Mouse (Mus musculus): Measurements from ENCODE around the gene Sirpb1b. TPM values are rescaled to one million over a fixed set of nuclear protein-coding genes. Genes with fewer than 3 reads are reported as not detected.
"Not testable (repeated sequence)": the region's sequence is repeated elsewhere in the genome, so short reads cannot be mapped to it uniquely, and the experiment has no call there.

Gene Sirpb1b
- polyA plus RNA-seq, 1 experiment from 2014 or later = not detected

DNA sequence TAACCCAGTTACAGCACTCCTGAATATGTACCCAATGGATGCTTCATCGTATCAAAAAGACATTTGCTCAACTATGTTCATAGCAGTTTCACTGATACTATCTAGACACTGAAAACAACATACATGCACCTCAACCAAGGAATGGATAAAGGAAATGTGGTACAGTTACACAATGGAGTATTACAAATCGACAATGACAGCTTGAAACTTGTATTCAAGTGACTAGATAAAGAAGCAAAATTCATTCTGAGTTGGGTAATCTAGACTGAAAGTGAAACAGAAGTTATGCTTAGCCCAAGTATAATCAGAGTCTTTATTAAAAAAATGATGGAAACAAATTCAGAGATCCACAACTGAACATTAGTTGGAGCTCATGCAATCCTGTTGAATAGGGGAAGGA, 100.0 kb downstream of the Sirpb1b start:
- not testable (repeated sequence) for H3K4me1 ChIP-seq (ENCODE audit: control insufficient read depth, insufficient read depth, low read length); H3K27ac ChIP-seq (ENCODE audit: low read length); H3K4me2 ChIP-seq (ENCODE audit: low read depth, low read length); H3K27me3 ChIP-seq (ENCODE audit: control insufficient read depth, insufficient read depth, low read length); H3K9me3 ChIP-seq (replicated peaks; ENCODE audit: control insufficient read depth, low read length); H3K9ac ChIP-seq (ENCODE audit: low read length); H3K36me3 ChIP-seq (ENCODE audit: control insufficient read depth, insufficient read depth); H3K4me3 ChIP-seq (ENCODE audit: low read length); ATAC-seq (replicated peaks; ENCODE audit: extremely low read depth, insufficient read depth, low FRiP score)
- 78% methylated on average over 1 of the region's 2 CpGs for WGBS

- not testable (repeated sequence) for H3K4me2 ChIP-seq (ENCODE audit: low read depth, low read length); H3K4me1 ChIP-seq (ENCODE audit: control insufficient read depth, insufficient read depth, low read length); H3K4me3 ChIP-seq (ENCODE audit: low read length); H3K27me3 ChIP-seq (ENCODE audit: control insufficient read depth, insufficient read depth, low read length); H3K9me3 ChIP-seq (replicated peaks; ENCODE audit: control insufficient read depth, low read length); H3K36me3 ChIP-seq (ENCODE audit: control insufficient read depth, insufficient read depth); H3K9ac ChIP-seq (ENCODE audit: low read length); H3K27ac ChIP-seq (ENCODE audit: low read length); ATAC-seq (replicated peaks; ENCODE audit: extremely low read depth, insufficient read depth, low FRiP score)
- 44% methylated on average over 1 of the region's 3 CpGs for WGBS
These were observed 104.7 kb downstream of the Sirpb1b start for GRCm38 (mm10) chr3:15470158-15470557.

Other genes with a start within 250 kb of the Sirpb1b start
- gene Gm9733, start 242.8 kb downstream of the Sirpb1b start, polyA plus RNA-seq (2015; fragmentation: Nextera tagmentation; extraction: Ambion mirVana) = not detected in 2 replicates
- 0.20 TPM in 1 of 2 replicates, not detected in the other for gene Sirpb1a, start 148.5 kb downstream of the Sirpb1b start, polyA plus RNA-seq (2015; fragmentation: Nextera tagmentation; extraction: Ambion mirVana)